9 mouse cellular contexts compared by ENCODE assay signal in genomic region chr1:59592876-59593275, GRCm38 (mm10).
A peak's percentile ranks its signal among the peaks of the same experiment; 100 is the strongest.
DNase-seq lines count a peak whose midpoint lies in the region; ATAC-seq lines count a peak whose summit lies in the region.
"Had no signal": no experiment of that assay in that cellular context is flagged by ENCODE, and none has a peak within 500 bp of the region (broad histone marks: within the 10 kb centered on the region; RNA-seq: fewer than 3 reads in every experiment).

No protein-coding gene starts in this region.

- intact Hi-C loops in heart, postnatal 36 days (cut with DNase I) = no loop called here
- intact Hi-C loops in left cerebral cortex, postnatal 25 days (cut with DNase I) = no loop called here

- DNase-seq in heart, postnatal 36 days = no peak
- peak; percentile 66 for DNase-seq in midbrain, embryonic 14.5 days
- DNase-seq in testis, postnatal 10 days (ENCODE audit: low spot score) = no peak
- no peak for DNase-seq in left cerebral cortex, postnatal 25 days (ENCODE audit: low spot score in 2 of 2)
- no peak for DNase-seq in frontal cortex, postnatal 10 days (ENCODE audit: low spot score in 2 of 2)

- peaks cover 64% of the 10 kb centered on the region for H3K27me3 ChIP-seq in heart, embryonic 12.5 days (replicated peaks)
- peaks cover 15% of the 10 kb centered on the region for H3K27me3 ChIP-seq in embryonic facial prominence, embryonic 12.5 days
- peaks cover 3% of the 10 kb centered on the region; the same call in 1 of the 2 replicates for H3K27me3 ChIP-seq in intestine, embryonic 15.5 days (replicated peaks)
- H3K27me3 ChIP-seq in midbrain, embryonic 14.5 days (ENCODE audit: control insufficient read depth, insufficient read depth, low read length) = 0 out of 2 replicates have a peak, but pooled peaks cover 7% of the 10 kb centered on the region

- H3K9ac ChIP-seq in heart, embryonic 12.5 days = no peak overlapping the region
- no peak overlapping the region for H3K9ac ChIP-seq in embryonic facial prominence, embryonic 12.5 days
- H3K9ac ChIP-seq in intestine, embryonic 15.5 days = no peak overlapping the region
- H3K9ac ChIP-seq in midbrain, embryonic 14.5 days (replicated peaks; ENCODE audit: low read length) = 0 out of 2 replicates have a peak overlapping the region, but pooled peaks have one; percentile 12

- 27% methylated on average over 12 of the region's 12 CpGs for WGBS in heart, embryonic 12.5 days
- WGBS in embryonic facial prominence, embryonic 12.5 days = 24% methylated on average over 12 of the region's 12 CpGs
- WGBS in intestine, embryonic 15.5 days = 40% methylated on average over 12 of the region's 12 CpGs
- 7% methylated on average over 12 of the region's 12 CpGs for WGBS in midbrain, embryonic 14.5 days

- peak overlapping the region; percentile 46 for H3K4me2 ChIP-seq in heart, embryonic 12.5 days
- peak overlapping the region; percentile 30; the same call in 1 of the 2 replicates for H3K4me2 ChIP-seq in embryonic facial prominence, embryonic 12.5 days (replicated peaks)
- H3K4me2 ChIP-seq in intestine, embryonic 15.5 days (replicated peaks) = no peak overlapping the region; the same call in 1 of the 2 replicates
- H3K4me2 ChIP-seq in midbrain, embryonic 14.5 days (ENCODE audit: low read length) = peak overlapping the region; percentile 45

- ATAC-seq in heart, embryonic 12.5 days (ENCODE audit: insufficient number of reproducible peaks, low FRiP score) = no peak
- ATAC-seq in embryonic facial prominence, embryonic 12.5 days (ENCODE audit: insufficient number of reproducible peaks, insufficient read depth, low FRiP score, low TSS enrichment) = no peak
- ATAC-seq in intestine, embryonic 15.5 days = 0 out of 2 replicates have a peak, but pooled peaks have one; percentile 12
- no peak for ATAC-seq in midbrain, embryonic 14.5 days (ENCODE audit: low FRiP score, low TSS enrichment)

- H3K9me3 ChIP-seq in heart, embryonic 12.5 days (replicated peaks) = no peaks in the 10 kb centered on the region
- H3K9me3 ChIP-seq in embryonic facial prominence, embryonic 12.5 days = no peaks in the 10 kb centered on the region
- H3K9me3 ChIP-seq in intestine, embryonic 15.5 days = no peaks in the 10 kb centered on the region
- H3K9me3 ChIP-seq in midbrain, embryonic 14.5 days (ENCODE audit: control insufficient read depth, low read length) = no peaks in the 10 kb centered on the region

- H3K27ac ChIP-seq in heart, embryonic 12.5 days (ENCODE audit: poor library complexity, severe bottlenecking) = no peak overlapping the region
- no peak overlapping the region for H3K27ac ChIP-seq in embryonic facial prominence, embryonic 12.5 days
- H3K27ac ChIP-seq in intestine, embryonic 15.5 days = no peak overlapping the region
- no peak overlapping the region for H3K27ac ChIP-seq in midbrain, embryonic 14.5 days (replicated peaks; ENCODE audit: low read depth, low read length)

- H3K4me3 ChIP-seq in heart, embryonic 12.5 days = peak overlapping the region; percentile 14; the same call in 1 of the 2 replicates
- H3K4me3 ChIP-seq in embryonic facial prominence, embryonic 12.5 days = no peak overlapping the region; the same call in 1 of the 2 replicates
- H3K4me3 ChIP-seq in intestine, embryonic 15.5 days (replicated peaks) = no peak overlapping the region
- H3K4me3 ChIP-seq in midbrain, embryonic 14.5 days (replicated peaks; ENCODE audit: low read depth, low read length) = peak overlapping the region; percentile 22; the same call in 1 of the 2 replicates
- H3K4me3 ChIP-seq: myocyte had no signal

- H3K36me3 ChIP-seq in heart, embryonic 12.5 days = no peaks in the 10 kb centered on the region
- H3K36me3 ChIP-seq in embryonic facial prominence, embryonic 12.5 days = no peaks in the 10 kb centered on the region
- no peaks in the 10 kb centered on the region for H3K36me3 ChIP-seq in intestine, embryonic 15.5 days
- H3K36me3 ChIP-seq in midbrain, embryonic 14.5 days (ENCODE audit: control insufficient read depth, insufficient read depth, low read length) = no peaks in the 10 kb centered on the region

- H3K4me1 ChIP-seq in heart, embryonic 12.5 days (replicated peaks) = peaks cover 7% of the 10 kb centered on the region; the same call in 1 of the 2 replicates
- H3K4me1 ChIP-seq in embryonic facial prominence, embryonic 12.5 days = 0 out of 2 replicates have a peak, but pooled peaks cover 3% of the 10 kb centered on the region
- H3K4me1 ChIP-seq in intestine, embryonic 15.5 days (replicated peaks) = 0 out of 2 replicates have a peak, but pooled peaks cover 4% of the 10 kb centered on the region
- H3K4me1 ChIP-seq in midbrain, embryonic 14.5 days (ENCODE audit: control insufficient read depth, insufficient read depth, low read length) = peaks cover 21% of the 10 kb centered on the region

Comparison
In these comparisons a context has a peak if more than half of its experiments do, and no peak if none do; other contexts are left out.
1. H3K4me3 ChIP-seq: peak in heart, embryonic 12.5 days (single experiment) and midbrain, embryonic 14.5 days (single experiment); none in embryonic facial prominence, embryonic 12.5 days (single experiment) and intestine, embryonic 15.5 days (single experiment).